Mouse (Mus musculus) heart, embryonic 12.5 days (tissue): ENCODE data around the gene Eme1. TPM values are rescaled to one million over a fixed set of nuclear protein-coding genes. Genes with fewer than 3 reads are reported as not detected.

Source experiments
- ATAC-seq: fragments of 200-750 bp; cut with Nextera tagmentation; 2 replicates; pipeline ENCODE4 v1.8.0; 2017; ENCODE audit warnings: moderate TSS enrichment, moderate library complexity; ENCODE audit not compliant: insufficient number of reproducible peaks, low FRiP score
- H3K27ac ChIP-seq: fragments of 300-500 bp; sonication (generic); 2 replicates; pipeline ENCODE4 v1.5.1; 2016; ENCODE audit warnings: mild to moderate bottlenecking, moderate library complexity; ENCODE audit not compliant: poor library complexity, severe bottlenecking
- H3K27me3 ChIP-seq: fragments of 300-500 bp; sonication (generic); replicated peaks from 2 replicates; pipeline ENCODE4 v1.6.1; 2016; ENCODE audit warnings: mild to moderate bottlenecking, moderate library complexity
- H3K36me3 ChIP-seq: fragments of 300-500 bp; sonication (generic); 2 replicates; pipeline ENCODE4 v1.6.1; 2016; ENCODE audit warnings: mild to moderate bottlenecking, moderate library complexity
- H3K4me1 ChIP-seq: fragments of 300-500 bp; sonication (generic); replicated peaks from 2 replicates; pipeline ENCODE4 v1.6.1; 2016; ENCODE audit warnings: mild to moderate bottlenecking
- H3K4me2 ChIP-seq: fragments of 300-500 bp; sonication (generic); 2 replicates; pipeline ENCODE4 v1.6.1; 2016; ENCODE audit warnings: mild to moderate bottlenecking, moderate library complexity
- H3K4me3 ChIP-seq: fragments of 300-500 bp; sonication (generic); 2 replicates; pipeline ENCODE4 v1.5.1; 2016; ENCODE audit warnings: mild to moderate bottlenecking
- H3K9ac ChIP-seq: fragments of 300-500 bp; sonication (generic); 2 replicates; pipeline ENCODE4 v1.6.1; 2016; ENCODE audit warnings: mild to moderate bottlenecking, moderate library complexity
- H3K9me3 ChIP-seq: fragments of 300-500 bp; sonication (generic); replicated peaks from 2 replicates; pipeline ENCODE4 v1.6.1; 2016; ENCODE audit warnings: mild to moderate bottlenecking, moderate library complexity
- WGBS: fragments of 180-500 bp; shearing (Covaris S2); methylation state at CpG from one replicate; pipeline ENCODE4 v1.1.7; 2016; 5-methylcytosine and 5-hydroxymethylcytosine counted together
- polyA plus RNA-seq: library from polyadenylated mRNA; unstranded; fragments of >200 nt; fragmentation: Nextera tagmentation; extraction: Ambion mirVana; gene quantifications from 2 replicates; pipeline ENCODE4 v1.2.1, GENCODE M21; 2016

Gene Eme1
- polyA plus RNA-seq, 1 experiment from 2014 or later, result 15.3 TPM

DNA sequence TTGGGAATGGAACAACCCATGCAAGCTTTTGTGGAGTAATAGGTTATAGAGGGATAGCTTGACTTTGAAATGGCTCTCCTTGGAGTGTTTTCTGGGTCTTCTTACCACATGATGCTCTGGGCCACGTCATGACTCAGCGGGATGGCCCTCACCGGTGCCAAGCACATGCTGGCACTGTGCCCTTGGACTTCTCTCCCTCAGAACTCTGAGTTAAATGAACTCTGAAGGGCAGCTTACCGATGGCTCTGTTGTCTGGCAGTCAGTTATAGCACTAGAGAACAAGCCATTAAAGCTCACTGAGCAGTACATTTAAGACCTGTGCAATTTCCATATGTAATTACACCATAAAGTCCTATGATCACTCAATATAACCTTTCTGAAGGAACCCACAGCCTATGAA, 56.4 kb downstream of the Eme1 start:
- no peak overlapping the region for H3K4me2 ChIP-seq
- no peaks in the 10 kb centered on the region; the same call in 1 of the 2 replicates for H3K4me1 ChIP-seq
- no peaks in the 10 kb centered on the region for H3K27me3 ChIP-seq
- no peak overlapping the region for H3K9ac ChIP-seq
- no peak overlapping the region for H3K4me3 ChIP-seq
- H3K27ac ChIP-seq, result no peak overlapping the region
- H3K9me3 ChIP-seq, result no peaks in the 10 kb centered on the region
- no peaks in the 10 kb centered on the region for H3K36me3 ChIP-seq
- WGBS, result 85% methylated on average over 4 of the region's 4 CpGs
- ATAC-seq, result no peak

- no peaks in the 10 kb centered on the region for H3K9me3 ChIP-seq
- H3K4me1 ChIP-seq, result peaks cover 5% of the 10 kb centered on the region
- 75% methylated on average over 7 of the region's 7 CpGs for WGBS
- no peaks in the 10 kb centered on the region for H3K27me3 ChIP-seq
- H3K36me3 ChIP-seq, result no peaks in the 10 kb centered on the region
- no peak overlapping the region for H3K4me3 ChIP-seq
- H3K9ac ChIP-seq, result no peak overlapping the region
- H3K4me2 ChIP-seq, result no peak overlapping the region
- H3K27ac ChIP-seq, result no peak overlapping the region
- no peak for ATAC-seq
Measured at GRCm38 (mm10) chr11:94596311-94596852, 57.4 kb downstream of the Eme1 start.

Other genes with a start within 250 kb of the Eme1 start
- gene Cacna1g, start 179.8 kb downstream of the Eme1 start, polyA plus RNA-seq, result 1.9 and 2.7 TPM in 2 replicates
- not detected in 2 replicates for gene Spata20, start 167.8 kb downstream of the Eme1 start, polyA plus RNA-seq
- gene Epn3, start 154.0 kb downstream of the Eme1 start, polyA plus RNA-seq, result 14.4 and 14.5 TPM in 2 replicates
- gene Mycbpap, start 132.2 kb downstream of the Eme1 start, polyA plus RNA-seq, result 9.1 and 11.5 TPM in 2 replicates
- 5.1 and 5.5 TPM in 2 replicates for gene Rsad1, start 104.7 kb downstream of the Eme1 start, polyA plus RNA-seq
- gene Chad, start 88.9 kb downstream of the Eme1 start, polyA plus RNA-seq, result 0.36 TPM in 1 of 2 replicates, not detected in the other
- 3.4 and 4.3 TPM in 2 replicates for gene Acsf2, start 52.1 kb downstream of the Eme1 start, polyA plus RNA-seq
- 178 and 180 TPM in 2 replicates for gene Lrrc59, start 24.2 kb downstream of the Eme1 start, polyA plus RNA-seq
- gene Mrpl27, start 197 bp downstream of the Eme1 start, polyA plus RNA-seq, result 123 and 128 TPM in 2 replicates
- 16.4 and 17.8 TPM in 2 replicates for gene Xylt2, start 23.6 kb upstream of the Eme1 start, polyA plus RNA-seq
- gene Gm11541, start 50.5 kb upstream of the Eme1 start, polyA plus RNA-seq, result not detected in 2 replicates
- gene Cdc34b, start 87.8 kb upstream of the Eme1 start, polyA plus RNA-seq, result not detected in 2 replicates
- not detected in 2 replicates for gene Tmem92, start 128.7 kb upstream of the Eme1 start, polyA plus RNA-seq